Mouse (Mus musculus): ENCODE measurements around the gene Klhdc3.

- TF ChIP-seq EP300 (IDR thresholded peaks at IDR 0.05; ENCODE audit: insufficient read depth, low read depth, low read length) (no peak), CTCF (IDR thresholded peaks at IDR 0.05) (no peak)
Observed at GRCm38 (mm10) chr17:46661351-46661750, 19.4 kb downstream of the Klhdc3 start.
